Mouse (Mus musculus) megakaryocyte, embryonic 14.5 days (primary cell): ENCODE results near the gene Tfr2.

ENCODE experiments used
- FLI1 ChIP-seq: IDR thresholded peaks from 2 replicates; pipeline ENCODE4 v1.6.1; 2012; ENCODE audit warnings: low read length, inconsistent platforms, mixed read lengths
- GATA1 ChIP-seq: IDR thresholded peaks from 3 replicates; pipeline ENCODE4 v1.6.1; 2012; ENCODE audit warnings: mixed read lengths, low read length, inconsistent platforms, borderline replicate concordance

DNA sequence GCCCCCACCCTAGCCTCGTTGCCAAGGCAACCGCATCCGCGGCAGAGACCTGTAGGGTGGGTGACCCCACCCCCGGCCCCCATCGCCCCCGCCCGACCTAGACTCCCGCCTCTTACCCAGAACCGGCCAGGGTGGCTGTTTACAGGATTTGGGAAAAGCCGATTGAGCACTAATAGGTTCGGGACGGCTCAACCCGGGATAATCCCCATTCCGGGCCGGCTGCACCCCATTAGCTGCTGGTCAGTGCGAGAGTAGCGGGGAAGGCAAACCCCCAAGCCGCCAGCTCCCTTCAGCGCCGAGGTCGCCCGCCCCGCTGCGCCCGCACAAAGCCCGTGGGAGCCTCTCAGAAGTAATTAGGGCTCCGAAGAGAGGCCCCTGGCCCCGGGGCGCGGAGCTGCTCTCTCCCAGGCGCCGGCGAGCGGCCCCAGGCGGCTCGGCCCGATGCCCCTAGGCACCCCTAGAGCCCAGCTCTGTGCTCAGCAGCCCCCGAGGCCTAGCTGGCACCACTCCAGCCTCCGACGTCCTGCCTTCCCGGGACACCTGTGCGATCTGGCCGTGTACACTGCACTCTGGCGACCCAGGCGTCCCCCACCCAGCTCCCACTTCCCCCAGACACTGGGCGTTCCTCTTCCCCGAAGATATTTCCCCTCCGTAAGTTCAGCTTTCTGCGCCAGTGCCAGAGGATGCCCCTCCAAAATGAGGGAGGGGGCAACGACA, 38.1 kb upstream of the Tfr2 start:
- TF ChIP-seq GATA1: no peak
- TF ChIP-seq FLI1: no peak
